Mouse (Mus musculus): ENCODE data around the gene Zfp672. TPM values are rescaled to one million over a fixed set of nuclear protein-coding genes. Genes with fewer than 3 reads are reported as not detected.
"Not testable (repeated sequence)": the region's sequence is repeated elsewhere in the genome, so short reads cannot be mapped to it uniquely, and the experiment has no call there.

Gene Zfp672
- 10 to 100 TPM; 43.1 to 44.6 TPM for total RNA-seq (2021)
- long read RNA-seq, experiment 1, partial matches to known transcripts, result 0 of 41 reads
- long read RNA-seq, experiment 1, other reads (novel, unspliced or antisense), result 34 of 41 reads
- long read RNA-seq, experiment 2, transcript Zfp672-206 (3 exons, 426 nt), result major isoform, 7 of 44 reads
- long read RNA-seq, experiment 2, partial matches to known transcripts, result 0 of 44 reads
- long read RNA-seq, experiment 2, other reads (novel, unspliced or antisense), result 30 of 44 reads

DNA sequence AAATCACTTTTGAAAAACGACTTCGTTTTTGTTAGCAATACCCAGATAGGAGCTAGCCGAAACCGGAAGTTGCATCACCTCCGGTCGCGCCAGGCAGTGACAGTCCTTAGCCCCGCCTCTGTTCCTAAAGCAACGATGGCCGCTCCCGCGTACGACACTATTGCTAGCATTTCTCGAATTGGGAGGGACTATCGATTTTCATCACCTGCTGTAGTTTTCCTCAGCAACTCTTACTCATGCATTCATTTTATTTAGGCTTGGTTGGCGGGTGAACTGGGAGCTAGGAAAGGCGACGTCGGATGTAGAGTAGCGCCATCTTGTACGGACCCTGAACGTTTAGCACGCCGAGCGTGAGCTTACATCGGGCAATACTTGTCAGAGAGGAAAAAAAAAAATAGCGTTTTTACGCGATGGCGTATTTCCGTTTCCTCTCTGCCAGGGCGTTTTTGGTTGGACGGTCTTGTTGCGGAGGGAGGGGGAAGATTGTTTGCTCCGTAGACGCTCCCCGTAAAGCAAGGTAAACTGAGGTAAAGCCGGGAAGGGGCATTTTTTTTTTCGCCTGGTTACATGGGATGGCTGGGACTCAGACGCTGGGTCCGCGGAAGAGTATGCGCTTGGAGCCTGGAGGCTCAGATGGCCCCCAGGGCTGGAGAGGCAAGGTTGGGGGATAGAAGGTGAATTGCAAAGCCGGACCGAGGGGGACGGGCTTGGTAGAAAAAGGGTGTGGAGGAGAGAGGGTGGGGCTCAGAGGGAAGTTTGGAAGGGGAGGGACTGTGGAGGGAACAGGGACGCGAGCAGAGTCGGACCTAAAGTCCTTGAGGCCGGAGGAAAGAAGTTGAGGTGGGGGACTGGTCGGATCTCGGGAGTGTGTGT is at the start of gene Zfp672, which contains the start of gene Sh3bp5l:
Gene Zfp672, minus strand, starts transcription at position 64 of the 873 bp plus-strand sequence.
Gene Sh3bp5l, plus strand, starts transcription at position 449 of the 873 bp plus-strand sequence.
- Histone ChIP-seq H3K4me3 (peak within 1 kb of the TSS; percentile 91), H3K27ac (peak within 1 kb of the TSS; percentile 96)
- intact Hi-C loops (cut with DNase I), result loop anchor here (1.0 kb wide), 1 partner anchor 28 kb away; no protein-coding TSS in a partner anchor
- DNase-seq, result peak; percentile 93
- TF ChIP-seq CTCF (IDR thresholded peaks at IDR 0.05), result no peak

DNA sequence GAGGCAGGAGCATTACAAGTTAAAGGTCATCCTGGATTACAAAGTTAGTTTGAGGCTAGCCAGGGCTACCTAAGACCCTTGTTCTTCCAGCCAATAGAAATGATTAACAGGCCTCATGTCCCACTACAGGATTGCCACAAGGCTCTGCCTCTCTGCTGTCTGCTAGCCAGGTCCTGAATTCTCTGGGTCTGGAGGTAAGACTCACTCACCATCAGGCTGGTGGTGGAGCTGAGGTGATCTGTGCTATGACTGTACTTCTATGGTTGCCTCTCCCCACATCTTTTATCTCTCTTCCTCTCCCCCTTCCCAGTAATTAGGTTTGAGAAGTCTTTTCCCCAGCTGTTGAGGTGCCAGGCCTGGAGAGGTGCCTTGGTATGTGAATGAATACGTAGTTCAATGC is 49.4 kb upstream of the Zfp672 start:
- Histone ChIP-seq H3K4me3 (no peak overlapping the region), H3K27ac (no peak overlapping the region)

DNA sequence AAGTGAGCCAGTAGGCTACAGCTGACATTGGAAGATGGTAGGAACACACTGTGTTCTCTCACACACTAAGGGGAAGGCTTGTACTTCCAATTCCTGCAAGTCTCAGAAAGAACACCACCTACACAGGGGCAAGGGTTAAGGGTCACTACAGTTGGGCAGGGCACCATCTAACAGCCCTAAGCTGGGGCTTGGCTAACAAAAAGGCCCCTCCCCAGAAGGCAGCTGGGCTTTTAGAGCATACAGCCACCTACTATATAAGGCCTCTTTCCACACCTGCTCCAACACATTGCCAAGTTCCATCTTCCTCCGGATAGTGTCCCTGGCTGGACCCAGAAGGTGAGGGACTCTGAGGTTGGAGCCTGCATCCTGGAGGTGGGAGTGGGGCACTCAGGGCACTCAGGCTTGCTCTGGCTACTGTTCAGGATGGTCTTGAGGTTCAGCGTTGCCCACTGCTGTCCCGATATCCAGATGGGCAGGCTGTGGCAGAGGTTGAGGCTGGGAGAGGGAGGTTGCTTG is 48.7 kb upstream of the Zfp672 start, which contains the start of gene Lypd8:
Gene Lypd8, plus strand, starts transcription at position 281 of the 516 bp plus-strand sequence.
- TF ChIP-seq CTCF (IDR thresholded peaks at IDR 0.05), result no peak
- no peak for DNase-seq
- intact Hi-C loops (cut with DNase I), result no loop called here

More for the DNA sequence above, 49.4 kb upstream of the Zfp672 start:
- no peak for DNase-seq
- intact Hi-C loops (cut with DNase I), result no loop called here
- no peak for TF ChIP-seq CTCF (IDR thresholded peaks at IDR 0.05)

DNA sequence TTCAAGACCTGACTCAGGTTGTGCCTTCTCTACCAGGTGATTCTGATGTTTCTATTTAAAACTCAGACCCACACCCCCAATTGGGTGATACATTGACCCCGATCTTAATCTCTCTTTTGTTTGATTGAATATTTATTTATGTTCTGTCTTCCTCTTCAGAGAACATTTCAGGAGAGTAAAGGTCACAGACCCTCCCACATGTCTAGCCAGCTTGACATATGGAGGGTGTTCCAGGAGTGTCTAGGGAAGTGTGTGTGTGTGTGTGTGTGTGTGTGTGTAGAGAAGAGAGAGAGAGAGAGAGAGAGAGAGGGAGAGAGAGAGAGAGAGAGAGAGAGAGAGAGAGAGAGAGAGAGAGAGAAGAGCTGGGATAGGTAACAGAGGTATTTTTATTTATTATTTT is 47.5 kb upstream of the Zfp672 start:
- no peak overlapping the region for H3K27ac ChIP-seq
- no peak for DNase-seq
- H3K4me3 ChIP-seq, result no peak overlapping the region
- TF ChIP-seq CTCF (IDR thresholded peaks at IDR 0.05), result no peak
- intact Hi-C loops (cut with DNase I), result no loop called here

More for the DNA sequence above, 48.7 kb upstream of the Zfp672 start, which contains the start of gene Lypd8:
- Histone ChIP-seq H3K4me3 (no peak within 1 kb of the TSS), H3K27ac (no peak within 1 kb of the TSS)

DNA sequence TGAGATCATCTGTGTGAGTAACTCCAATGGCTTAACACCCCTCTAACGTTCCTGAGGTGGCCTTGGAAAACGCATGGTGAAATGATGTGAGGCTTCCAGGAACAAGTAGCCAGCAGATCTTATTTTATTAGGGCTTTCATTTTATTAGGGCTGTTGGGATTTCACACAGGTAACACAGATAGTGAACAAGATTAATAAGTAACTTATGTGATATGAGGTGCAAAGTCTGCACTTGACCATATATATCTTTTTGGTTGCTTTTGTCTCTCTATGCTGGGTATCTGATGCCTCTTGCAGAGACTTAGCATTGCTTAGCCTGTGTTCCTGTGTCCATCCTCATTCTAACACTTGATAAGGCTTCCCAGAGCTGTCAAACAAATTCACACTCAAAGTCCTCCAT is 47.1 kb upstream of the Zfp672 start:
- Histone ChIP-seq H3K4me3 (no peak overlapping the region), H3K27ac (no peak overlapping the region)
- no peak for TF ChIP-seq CTCF (IDR thresholded peaks at IDR 0.05)
- intact Hi-C loops (cut with DNase I), result no loop called here
- DNase-seq, result no peak

DNA sequence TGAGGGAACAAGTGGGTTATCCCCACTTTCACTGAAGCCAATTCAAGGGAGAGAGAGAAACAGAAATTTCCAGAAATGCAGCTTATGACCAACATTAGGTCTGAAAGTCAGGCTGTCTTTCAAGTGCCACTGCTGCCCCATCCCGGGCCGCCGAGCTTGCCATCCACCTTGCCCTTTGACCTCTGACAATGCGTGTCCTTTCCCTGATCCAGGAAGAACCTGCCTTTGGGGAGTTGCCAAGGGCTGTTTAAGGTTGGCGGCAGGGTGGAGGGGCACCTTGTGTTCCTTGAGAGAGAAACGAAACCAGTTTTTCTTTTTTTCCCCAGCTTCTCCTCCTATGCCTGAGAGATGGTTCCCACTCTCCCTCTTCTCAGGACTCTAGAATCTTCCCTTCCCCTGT is 36.1 kb upstream of the Zfp672 start:
- intact Hi-C loops (cut with DNase I); DNase-seq; H3K4me3 ChIP-seq; H3K27ac ChIP-seq: not testable (repeated sequence)

DNA sequence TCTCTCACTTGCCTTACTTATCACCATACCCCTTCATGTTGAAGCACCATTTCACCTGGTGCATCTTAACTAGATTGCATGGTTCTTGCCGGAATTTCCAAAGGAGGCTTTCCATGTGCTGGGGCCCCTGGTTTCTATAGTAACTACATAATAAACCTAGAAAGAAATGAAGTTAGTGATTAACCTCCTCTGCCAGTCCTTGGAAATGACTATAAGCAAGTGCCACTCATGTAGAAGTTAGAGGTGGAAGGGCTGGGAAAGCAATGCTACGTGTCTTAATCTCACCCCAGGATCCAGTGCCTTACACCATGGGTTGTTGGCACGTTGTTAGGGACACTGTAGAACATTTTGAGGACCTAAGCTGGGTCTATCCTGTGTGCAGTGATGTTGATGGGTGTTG is 34.3 kb upstream of the Zfp672 start:
- DNase-seq, result no peak
- no peak for TF ChIP-seq CTCF (IDR thresholded peaks at IDR 0.05)
- intact Hi-C loops (cut with DNase I), result no loop called here
- Histone ChIP-seq H3K4me3 (no peak overlapping the region), H3K27ac (no peak overlapping the region)

DNA sequence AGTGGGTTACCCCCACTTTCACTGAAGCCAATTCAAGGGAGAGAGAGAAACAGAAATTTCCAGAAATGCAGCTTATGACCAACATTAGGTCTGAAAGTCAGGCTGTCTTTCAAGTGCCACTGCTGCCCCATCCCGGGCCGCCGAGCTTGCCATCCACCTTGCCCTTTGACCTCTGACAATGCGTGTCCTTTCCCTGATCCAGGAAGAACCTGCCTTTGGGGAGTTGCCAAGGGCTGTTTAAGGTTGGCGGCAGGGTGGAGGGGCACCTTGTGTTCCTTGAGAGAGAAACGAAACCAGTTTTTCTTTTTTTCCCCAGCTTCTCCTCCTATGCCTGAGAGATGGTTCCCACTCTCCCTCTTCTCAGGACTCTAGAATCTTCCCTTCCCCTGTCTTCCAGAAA is 32.4 kb upstream of the Zfp672 start:
- H3K4me3 ChIP-seq; intact Hi-C loops (cut with DNase I); H3K27ac ChIP-seq; DNase-seq: not testable (repeated sequence)

DNA sequence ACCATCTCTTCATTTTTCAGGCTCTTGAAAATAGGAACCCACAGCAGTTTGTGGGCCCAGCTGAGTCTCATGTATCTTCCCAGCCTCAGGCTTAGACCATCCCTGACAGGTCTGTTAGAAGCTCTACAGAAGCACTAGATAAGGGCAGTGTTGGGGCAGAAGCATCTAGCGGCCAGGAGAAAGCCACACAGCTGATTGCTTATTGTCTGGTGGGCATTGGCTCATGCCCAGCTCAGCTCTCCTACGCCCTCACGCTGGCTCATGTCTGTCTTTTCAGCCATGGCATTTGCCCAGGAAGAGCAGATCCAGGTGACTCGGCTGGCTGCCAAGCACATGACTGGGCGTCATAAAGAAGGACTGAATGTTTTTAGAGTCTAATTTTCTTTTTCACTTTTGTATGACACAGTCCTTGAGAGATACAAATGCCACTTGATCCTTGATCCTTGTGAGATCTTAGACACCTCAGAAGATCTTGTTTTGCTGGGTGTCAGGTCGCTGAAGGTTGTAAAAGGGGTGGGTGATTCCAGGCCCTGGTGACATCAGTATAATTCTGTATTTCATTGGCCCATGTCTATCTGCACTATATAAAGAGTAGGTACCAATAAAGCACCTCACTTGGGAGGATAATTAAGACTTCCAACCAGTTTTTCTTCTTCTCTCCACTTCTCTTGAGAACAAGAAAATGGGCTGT is 27.9 kb upstream of the Zfp672 start:
- DNase-seq, result no peak
- intact Hi-C loops (cut with DNase I), result no loop called here
- TF ChIP-seq CTCF (IDR thresholded peaks at IDR 0.05), result no peak
- Histone ChIP-seq H3K4me3 (no peak overlapping the region), H3K27ac (no peak overlapping the region)

DNA sequence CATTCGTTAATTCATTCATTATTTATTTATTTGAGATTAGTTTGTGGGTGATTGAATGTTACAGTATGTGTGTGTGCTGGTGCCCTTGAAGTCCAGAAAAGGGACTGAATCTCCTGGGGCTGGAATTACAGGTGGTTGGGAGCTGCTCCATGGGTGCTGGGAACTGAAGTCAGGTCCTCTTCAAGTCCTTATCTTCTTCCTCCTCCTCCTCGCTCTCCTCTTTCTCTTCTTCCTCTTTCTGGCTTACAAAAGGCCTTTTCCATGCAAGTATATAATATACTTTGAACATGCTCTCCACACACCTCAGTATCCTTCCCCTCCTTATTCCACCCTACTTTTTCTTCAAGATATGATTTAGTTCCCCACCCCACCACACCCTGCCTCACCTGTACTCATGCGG is 26.9 kb upstream of the Zfp672 start:
- intact Hi-C loops (cut with DNase I), result no loop called here
- Histone ChIP-seq H3K4me3 (no peak overlapping the region), H3K27ac (no peak overlapping the region)
- no peak for TF ChIP-seq CTCF (IDR thresholded peaks at IDR 0.05)
- no peak for DNase-seq

DNA sequence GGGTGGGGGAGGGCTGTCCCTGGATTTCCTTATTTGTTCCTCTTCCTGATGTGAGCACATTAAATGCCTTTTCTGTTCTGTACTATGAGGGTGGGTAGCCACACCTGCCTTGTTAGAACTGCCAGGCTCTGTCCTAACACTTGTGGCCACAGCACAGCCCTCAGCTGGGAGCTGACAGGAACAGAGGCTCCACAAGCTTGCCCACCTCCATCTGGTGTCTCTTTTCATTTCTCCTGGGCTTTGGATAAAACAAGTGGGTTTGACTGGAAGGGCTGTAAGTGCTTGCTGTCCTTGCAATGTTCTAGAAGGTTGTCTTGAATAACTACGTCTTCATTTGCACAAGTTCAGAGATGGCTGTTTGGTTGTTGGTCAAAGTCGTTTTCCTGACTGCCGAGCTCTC is 24.8 kb upstream of the Zfp672 start:
- no peak for DNase-seq
- no peak overlapping the region for H3K4me3 ChIP-seq
- TF ChIP-seq CTCF (IDR thresholded peaks at IDR 0.05), result no peak
- no peak overlapping the region for H3K27ac ChIP-seq
- intact Hi-C loops (cut with DNase I), result no loop called here

DNA sequence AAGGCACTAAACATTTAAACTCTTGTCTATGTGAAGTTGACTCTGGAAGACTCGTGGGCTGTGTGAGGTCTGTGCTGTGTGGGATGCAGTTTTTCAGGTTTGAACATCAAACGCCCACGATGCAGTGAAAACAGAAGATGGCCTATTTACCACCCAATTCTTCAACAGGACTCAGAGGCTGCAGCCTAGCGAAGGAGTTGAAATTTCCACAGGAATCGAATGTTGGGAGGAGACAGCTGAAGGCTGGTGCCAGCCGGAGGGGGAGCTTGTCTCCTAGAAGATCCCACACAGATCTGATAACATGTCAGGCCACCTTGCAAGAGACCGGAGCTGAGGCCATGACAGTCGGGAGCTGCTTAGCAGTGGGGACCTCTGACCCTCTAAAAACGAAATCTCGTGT is 24.3 kb upstream of the Zfp672 start:
- TF ChIP-seq CTCF (IDR thresholded peaks at IDR 0.05), result no peak
- Histone ChIP-seq H3K27ac (no peak overlapping the region), H3K4me3 (no peak overlapping the region)
- no peak for DNase-seq
- intact Hi-C loops (cut with DNase I), result no loop called here
